Mouse (Mus musculus) liver, adult (tissue): ENCODE measurements around the gene Trim46.

Experiments used
- GATA4 ChIP-seq: IDR thresholded peaks from 2 replicates; pipeline ENCODE4 v1.6.1; 2014; ENCODE audit warnings: mild to moderate bottlenecking, low read length; ENCODE audit not compliant: insufficient replicate concordance

Gene Trim46

GRCm38 (mm10) chr3:89187197-89187596, 58.9 kb downstream of the Trim46 start:
- TF ChIP-seq GATA4, result no peak
